Mouse (Mus musculus): Measurements from ENCODE around the gene Ccdc153. TPM values are rescaled to one million over a fixed set of nuclear protein-coding genes. Genes with fewer than 3 reads are reported as not detected.

Gene Ccdc153
- polyA plus RNA-seq, 1 experiment from 2014 or later, result not detected

DNA sequence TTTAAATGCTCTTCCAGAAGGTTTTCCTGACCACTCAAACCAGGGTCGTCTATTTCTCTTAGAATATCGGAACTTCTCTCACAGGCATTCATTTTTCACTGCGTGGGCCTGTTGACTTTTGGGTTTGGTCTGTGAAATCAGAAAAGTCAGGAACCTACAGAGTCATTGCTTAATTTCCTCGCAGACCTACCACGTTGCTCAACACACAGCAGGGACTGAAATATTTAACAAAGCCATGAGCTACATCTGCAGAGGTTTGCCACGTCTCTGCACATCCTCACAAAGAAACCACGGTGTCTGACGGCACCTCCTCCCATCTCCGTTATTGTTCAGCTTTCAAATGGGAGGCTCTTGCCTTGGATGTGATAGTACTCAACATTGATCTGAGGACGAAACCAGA lies 18.5 kb downstream of the Ccdc153 start:
- Histone ChIP-seq H3K4me2 (no peak overlapping the region), H3K9ac (no peak overlapping the region), H3K27me3 (no peaks in the 10 kb centered on the region), H3K36me3 (replicated peaks) (0 out of 2 replicates have a peak, but pooled peaks cover 4% of the 10 kb centered on the region), H3K9me3 (replicated peaks) (no peaks in the 10 kb centered on the region), H3K4me1 (replicated peaks) (peaks cover 22% of the 10 kb centered on the region; the same call in 1 of the 2 replicates), H3K27ac (replicated peaks) (peak overlapping the region; percentile 51), H3K4me3 (replicated peaks) (no peak overlapping the region)
- WGBS (ENCODE audit: insufficient replicate concordance), result 49% methylated on average over 10 of the region's 10 CpGs
- ATAC-seq (ENCODE audit: insufficient read depth), result no peak

- Histone ChIP-seq H3K27me3 (no peaks in the 10 kb centered on the region), H3K4me1 (replicated peaks) (peaks cover 10% of the 10 kb centered on the region; the same call in 1 of the 2 replicates), H3K27ac (replicated peaks) (no peak overlapping the region), H3K9me3 (replicated peaks) (no peaks in the 10 kb centered on the region), H3K4me3 (replicated peaks) (no peak overlapping the region), H3K9ac (no peak overlapping the region), H3K4me2 (no peak overlapping the region), H3K36me3 (replicated peaks) (0 out of 2 replicates have a peak, but pooled peaks cover 4% of the 10 kb centered on the region)
- ATAC-seq (ENCODE audit: insufficient read depth), result no peak
- 71% methylated on average over 14 of the region's 14 CpGs for WGBS (ENCODE audit: insufficient replicate concordance)
Measured at GRCm38 (mm10) chr9:44261388-44261787, 20.9 kb downstream of the Ccdc153 start.

- Histone ChIP-seq H3K4me2 (peak overlapping the region; percentile 97), H3K4me3 (replicated peaks) (peak overlapping the region; percentile 66; the same call in 1 of the 2 replicates), H3K27ac (replicated peaks) (0 out of 2 replicates have a peak overlapping the region, but pooled peaks have one; percentile 88), H3K27me3 (no peaks in the 10 kb centered on the region), H3K9me3 (replicated peaks) (no peaks in the 10 kb centered on the region), H3K9ac (no peak overlapping the region), H3K4me1 (replicated peaks) (peaks cover 29% of the 10 kb centered on the region), H3K36me3 (replicated peaks) (0 out of 2 replicates have a peak, but pooled peaks cover 4% of the 10 kb centered on the region)
- ATAC-seq (ENCODE audit: insufficient read depth), result no peak
- WGBS (ENCODE audit: insufficient replicate concordance), result 64% methylated on average over 8 of the region's 8 CpGs
Measured at GRCm38 (mm10) chr9:44266478-44267226, 26.2 kb downstream of the Ccdc153 start.

- ATAC-seq (ENCODE audit: insufficient read depth), result no peak
- Histone ChIP-seq H3K9ac (peak overlapping the region; percentile 77), H3K4me2 (peak overlapping the region; percentile 97), H3K27me3 (no peaks in the 10 kb centered on the region), H3K4me1 (replicated peaks) (peaks cover 29% of the 10 kb centered on the region), H3K4me3 (replicated peaks) (peak overlapping the region; percentile 66), H3K36me3 (replicated peaks) (0 out of 2 replicates have a peak, but pooled peaks cover 4% of the 10 kb centered on the region), H3K9me3 (replicated peaks) (no peaks in the 10 kb centered on the region), H3K27ac (replicated peaks) (peak overlapping the region; percentile 88)
- WGBS (ENCODE audit: insufficient replicate concordance), result 8% methylated on average over 23 of the region's 23 CpGs
Measured at GRCm38 (mm10) chr9:44267319-44268026, 27.0 kb downstream of the Ccdc153 start.

DNA sequence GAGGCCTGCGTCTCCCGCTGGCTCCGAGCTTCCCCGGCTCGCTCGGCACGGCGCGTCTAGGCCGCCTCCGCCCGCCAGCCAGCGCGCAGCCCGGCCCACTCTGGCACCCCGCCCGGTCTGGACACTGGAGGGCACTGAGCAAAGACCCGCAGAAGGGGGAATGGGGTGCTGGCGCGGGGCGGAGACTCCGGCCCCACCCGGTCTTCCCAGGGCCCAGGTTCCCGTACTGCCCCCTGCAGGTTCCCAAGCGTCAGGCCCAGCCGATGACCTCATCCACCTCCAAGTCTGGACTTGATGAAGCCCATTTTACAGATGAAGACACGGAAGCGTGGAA lies 27.5 kb downstream of the Ccdc153 start:
- no peaks in the 10 kb centered on the region for H3K27me3 ChIP-seq
- peak; percentile 83 for ATAC-seq (ENCODE audit: insufficient read depth)
- H3K9me3 ChIP-seq (replicated peaks), result no peaks in the 10 kb centered on the region
- peaks cover 29% of the 10 kb centered on the region for H3K4me1 ChIP-seq (replicated peaks)
- peak overlapping the region; percentile 77 for H3K9ac ChIP-seq
- H3K4me3 ChIP-seq (replicated peaks), result peak overlapping the region; percentile 66
- peak overlapping the region; percentile 88 for H3K27ac ChIP-seq (replicated peaks)
- H3K36me3 ChIP-seq (replicated peaks), result peaks cover 8% of the 10 kb centered on the region
- WGBS (ENCODE audit: insufficient replicate concordance), result 1% methylated on average over 27 of the region's 28 CpGs
- H3K4me2 ChIP-seq, result peak overlapping the region; percentile 97

DNA sequence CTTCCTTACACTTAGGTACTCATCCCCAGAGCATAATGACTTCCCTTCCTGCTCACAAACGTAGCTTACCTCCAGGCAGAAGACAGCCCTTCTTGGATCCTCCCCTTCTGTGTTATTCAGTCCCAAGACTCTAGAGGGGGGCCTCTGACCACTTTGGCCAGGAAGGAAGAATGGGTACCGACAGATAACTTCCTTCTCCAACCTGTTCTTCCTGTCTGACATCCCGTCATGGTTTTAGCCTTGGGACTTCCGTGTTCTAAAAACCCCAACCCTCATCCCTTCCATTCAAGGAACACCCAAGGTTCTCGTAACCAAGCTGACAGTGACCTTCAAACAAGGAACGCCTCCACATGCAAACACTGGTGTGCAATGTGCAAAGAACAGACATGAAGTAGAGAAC lies 28.0 kb downstream of the Ccdc153 start, which contains the start of gene Nlrx1:
Nlrx1 (minus strand) TSS at position 168 of the 400 bp plus-strand sequence.
- Histone ChIP-seq H3K36me3 (replicated peaks) (peaks cover 12% of the 10 kb centered on the region), H3K27me3 (no peaks in the 10 kb centered on the region), H3K27ac (replicated peaks) (peak within 1 kb of the TSS; percentile 88), H3K4me1 (replicated peaks) (peaks cover 29% of the 10 kb centered on the region), H3K9me3 (replicated peaks) (no peaks in the 10 kb centered on the region), H3K9ac (peak within 1 kb of the TSS; percentile 77), H3K4me3 (replicated peaks) (peak within 1 kb of the TSS; percentile 66), H3K4me2 (peak within 1 kb of the TSS; percentile 97)
- WGBS (ENCODE audit: insufficient replicate concordance), result 19% methylated on average over 6 of the region's 6 CpGs
- ATAC-seq (ENCODE audit: insufficient read depth), result peak; percentile 69

DNA sequence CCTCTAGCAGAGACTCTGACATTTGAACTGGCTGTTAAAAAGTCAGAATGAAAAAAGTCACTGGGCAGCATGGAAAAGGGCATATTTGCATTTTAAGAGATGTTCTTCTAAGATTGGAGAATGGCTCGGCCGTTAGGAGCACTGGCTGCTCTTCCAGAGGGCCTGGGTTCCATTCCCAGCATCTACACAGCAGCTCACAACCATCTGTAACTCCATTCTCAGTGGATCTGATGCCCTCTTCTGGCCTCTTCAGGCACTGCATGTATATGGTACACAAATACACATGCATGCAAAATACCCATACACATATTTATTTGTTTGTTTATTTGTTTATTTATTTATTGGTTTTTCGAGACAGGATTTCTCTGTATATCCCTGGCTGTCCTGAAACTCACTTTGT lies 28.6 kb downstream of the Ccdc153 start:
- Histone ChIP-seq H3K9ac (no peak overlapping the region), H3K9me3 (replicated peaks) (no peaks in the 10 kb centered on the region), H3K4me3 (replicated peaks) (no peak overlapping the region), H3K27me3 (no peaks in the 10 kb centered on the region), H3K36me3 (replicated peaks) (peaks cover 15% of the 10 kb centered on the region), H3K4me2 (peak overlapping the region; percentile 97), H3K27ac (replicated peaks) (peak overlapping the region; percentile 88; the same call in 1 of the 2 replicates), H3K4me1 (replicated peaks) (peaks cover 29% of the 10 kb centered on the region)
- 62% methylated on average over 3 of the region's 3 CpGs for WGBS (ENCODE audit: insufficient replicate concordance)
- no peak for ATAC-seq (ENCODE audit: insufficient read depth)

GRCm38 (mm10) chr9:44269973-44270372 lies 29.5 kb downstream of the Ccdc153 start:
- WGBS (ENCODE audit: insufficient replicate concordance), result 84% methylated on average over 4 of the region's 4 CpGs
- no peaks in the 10 kb centered on the region for H3K27me3 ChIP-seq
- H3K4me3 ChIP-seq (replicated peaks), result no peak overlapping the region
- H3K27ac ChIP-seq (replicated peaks), result no peak overlapping the region
- no peak overlapping the region for H3K9ac ChIP-seq
- H3K4me1 ChIP-seq (replicated peaks), result peaks cover 29% of the 10 kb centered on the region
- no peaks in the 10 kb centered on the region for H3K9me3 ChIP-seq (replicated peaks)
- H3K36me3 ChIP-seq (replicated peaks), result peaks cover 24% of the 10 kb centered on the region
- no peak overlapping the region for H3K4me2 ChIP-seq
- no peak for ATAC-seq (ENCODE audit: insufficient read depth)

- peaks cover 58% of the 10 kb centered on the region for H3K4me1 ChIP-seq (replicated peaks)
- no peak overlapping the region for H3K27ac ChIP-seq (replicated peaks)
- peaks cover 69% of the 10 kb centered on the region for H3K36me3 ChIP-seq (replicated peaks)
- no peak overlapping the region for H3K4me3 ChIP-seq (replicated peaks)
- 70% methylated on average over 5 of the region's 5 CpGs for WGBS (ENCODE audit: insufficient replicate concordance)
- H3K4me2 ChIP-seq, result 0 out of 2 replicates have a peak overlapping the region, but pooled peaks have one; percentile 4
- H3K9ac ChIP-seq, result no peak overlapping the region
- no peak for ATAC-seq (ENCODE audit: insufficient read depth)
- H3K9me3 ChIP-seq (replicated peaks), result no peaks in the 10 kb centered on the region
- peaks cover 9% of the 10 kb centered on the region; the same call in 1 of the 2 replicates for H3K27me3 ChIP-seq
Measured at GRCm38 (mm10) chr9:44283183-44283582, 42.7 kb downstream of the Ccdc153 start.

DNA sequence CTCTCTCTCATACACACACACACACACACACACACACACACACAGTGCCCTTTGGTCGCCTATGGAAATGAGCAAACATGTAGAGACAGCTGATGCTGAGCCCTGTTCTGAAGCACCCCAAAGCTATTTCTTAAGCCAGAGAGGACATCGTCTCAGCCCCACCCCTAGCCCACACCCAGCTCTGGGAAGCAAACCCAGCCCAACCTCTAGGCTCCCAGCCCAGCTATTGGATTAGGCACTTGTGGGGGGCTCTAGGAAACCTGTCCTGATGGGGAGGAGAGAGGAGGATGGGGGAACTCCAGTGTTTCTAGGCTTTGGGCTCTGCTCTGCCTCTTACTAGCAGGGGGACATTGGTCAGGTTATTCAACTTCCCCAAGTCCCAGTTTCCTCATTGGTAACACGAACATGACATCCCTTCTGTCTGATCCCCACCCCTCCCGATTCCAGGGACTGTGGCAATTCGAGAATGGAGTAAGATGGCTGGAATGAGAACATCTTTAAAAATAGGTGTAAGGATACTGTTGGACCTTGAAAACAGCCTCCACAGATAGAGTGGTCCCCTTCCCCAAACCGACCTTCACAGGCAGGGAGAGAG lies 45.9 kb downstream of the Ccdc153 start:
- peaks cover 64% of the 10 kb centered on the region for H3K4me1 ChIP-seq (replicated peaks)
- no peaks in the 10 kb centered on the region for H3K9me3 ChIP-seq (replicated peaks)
- H3K27me3 ChIP-seq, result peaks cover 15% of the 10 kb centered on the region; the same call in 1 of the 2 replicates
- H3K27ac ChIP-seq (replicated peaks), result peak overlapping the region; percentile 89
- peak overlapping the region; percentile 77 for H3K4me3 ChIP-seq (replicated peaks)
- peak; percentile 52 for ATAC-seq (ENCODE audit: insufficient read depth)
- H3K9ac ChIP-seq, result peak overlapping the region; percentile 92
- WGBS (ENCODE audit: insufficient replicate concordance), result 4% methylated on average over 6 of the region's 6 CpGs
- peak overlapping the region; percentile 78 for H3K4me2 ChIP-seq
- peaks cover 52% of the 10 kb centered on the region for H3K36me3 ChIP-seq (replicated peaks)

Data from liver, embryonic 15.5 days (tissue).